Comparison of ENCODE assay signal across 8 mouse cellular contexts in the genomic region with DNA sequence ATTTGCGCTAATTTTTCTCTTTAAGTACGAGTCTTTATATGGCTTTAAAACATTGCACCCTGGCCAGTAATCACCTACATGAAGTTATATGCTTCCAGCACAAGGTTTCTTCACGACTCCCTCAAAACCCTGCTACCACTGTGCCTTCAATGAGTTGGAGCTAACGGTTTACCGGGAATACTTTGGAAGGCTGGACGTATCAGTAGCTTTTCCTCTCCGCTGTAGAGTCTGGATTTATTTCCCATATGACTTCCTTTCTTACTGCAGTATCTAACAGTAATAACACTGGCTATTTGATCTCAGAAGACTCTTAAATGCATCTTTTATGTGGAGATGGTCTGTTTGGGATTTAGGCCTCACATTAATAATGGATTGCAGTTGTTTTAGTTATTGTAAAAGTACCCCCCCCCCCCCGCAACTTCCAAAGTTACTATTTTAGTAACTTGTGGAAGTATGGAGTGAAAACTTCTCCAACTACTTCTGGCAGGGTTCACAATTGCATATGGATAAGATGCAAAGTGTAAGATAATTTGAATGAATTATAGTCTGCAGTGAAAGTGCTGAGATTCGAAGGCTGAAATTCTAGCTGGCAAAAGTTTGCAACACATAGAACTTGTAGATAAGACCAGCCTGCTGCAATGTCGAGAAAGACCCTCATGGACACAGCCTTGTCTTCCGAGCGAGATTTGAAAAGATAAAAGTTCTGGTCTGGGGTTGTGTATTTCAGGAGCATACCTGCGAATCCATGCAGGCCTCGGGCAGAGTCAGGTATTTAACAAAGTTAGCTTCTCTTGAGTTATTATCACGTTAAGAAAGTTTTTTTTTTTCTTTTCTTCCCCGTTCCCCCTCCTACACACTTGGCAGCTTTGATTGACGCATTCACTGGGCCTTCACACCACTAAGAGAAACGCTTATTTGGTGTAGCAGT. TPM values are rescaled to one million over a fixed set of nuclear protein-coding genes. Genes with fewer than 3 reads are reported as not detected.
DNase-seq lines count a peak whose midpoint lies in the region; ATAC-seq lines count a peak whose summit lies in the region.

No protein-coding gene starts in this region.

- H3K27ac ChIP-seq in kidney, embryonic 15.5 days, result peak overlapping the region; percentile 88
- peak overlapping the region; percentile 96 for H3K27ac ChIP-seq in embryonic facial prominence, embryonic 13.5 days
- H3K27ac ChIP-seq in intestine, embryonic 14.5 days (ENCODE audit: low read depth), result peak overlapping the region; percentile 92
- H3K27ac ChIP-seq in neural tube, embryonic 12.5 days, result peak overlapping the region; percentile 84

- H3K27me3 ChIP-seq in kidney, embryonic 15.5 days, result peaks cover 75% of the 10 kb centered on the region
- no peaks in the 10 kb centered on the region for H3K27me3 ChIP-seq in embryonic facial prominence, embryonic 13.5 days
- no peaks in the 10 kb centered on the region for H3K27me3 ChIP-seq in intestine, embryonic 14.5 days (replicated peaks; ENCODE audit: control insufficient read depth, insufficient read depth, low read length)
- 0 out of 2 replicates have a peak, but pooled peaks cover 2% of the 10 kb centered on the region for H3K27me3 ChIP-seq in neural tube, embryonic 12.5 days (replicated peaks)

- H3K4me1 ChIP-seq in kidney, embryonic 15.5 days, result peaks cover 33% of the 10 kb centered on the region
- peaks cover 28% of the 10 kb centered on the region; the same call in 1 of the 2 replicates for H3K4me1 ChIP-seq in embryonic facial prominence, embryonic 13.5 days
- peaks cover 17% of the 10 kb centered on the region for H3K4me1 ChIP-seq in intestine, embryonic 14.5 days (replicated peaks; ENCODE audit: control insufficient read depth, insufficient read depth, low read length)
- H3K4me1 ChIP-seq in neural tube, embryonic 12.5 days, result peaks cover 13% of the 10 kb centered on the region; the same call in 1 of the 2 replicates

- H3K4me2 ChIP-seq in kidney, embryonic 15.5 days, result peak overlapping the region; percentile 88
- H3K4me2 ChIP-seq in embryonic facial prominence, embryonic 13.5 days, result peak overlapping the region; percentile 79
- H3K4me2 ChIP-seq in intestine, embryonic 14.5 days (ENCODE audit: low read length), result peak overlapping the region; percentile 79
- peak overlapping the region; percentile 80 for H3K4me2 ChIP-seq in neural tube, embryonic 12.5 days (replicated peaks)

- peaks cover 17% of the 10 kb centered on the region for H3K36me3 ChIP-seq in kidney, embryonic 15.5 days
- peaks cover 17% of the 10 kb centered on the region for H3K36me3 ChIP-seq in embryonic facial prominence, embryonic 13.5 days
- H3K36me3 ChIP-seq in intestine, embryonic 14.5 days (ENCODE audit: control insufficient read depth, insufficient read depth, low read length), result peaks cover 14% of the 10 kb centered on the region
- peaks cover 16% of the 10 kb centered on the region for H3K36me3 ChIP-seq in neural tube, embryonic 12.5 days

- peak overlapping the region; percentile 87 for H3K9ac ChIP-seq in kidney, embryonic 15.5 days
- H3K9ac ChIP-seq in embryonic facial prominence, embryonic 13.5 days, result peak overlapping the region; percentile 99
- H3K9ac ChIP-seq in intestine, embryonic 14.5 days (ENCODE audit: low read length), result peak overlapping the region; percentile 99
- H3K9ac ChIP-seq in neural tube, embryonic 12.5 days, result peak overlapping the region; percentile 99

- WGBS in kidney, embryonic 15.5 days, result 7% methylated on average over 18 of the region's 18 CpGs
- WGBS in embryonic facial prominence, embryonic 13.5 days, result 13% methylated on average over 18 of the region's 18 CpGs
- WGBS in intestine, embryonic 14.5 days, result 15% methylated on average over 18 of the region's 18 CpGs
- 4% methylated on average over 18 of the region's 18 CpGs for WGBS in neural tube, embryonic 12.5 days

- intact Hi-C loops in gastrocnemius, postnatal 36 days (cut with DNase I), result loop anchor here (2.0 to 10.0 kb wide), 3 partner anchors 28 to 223 kb away; no protein-coding TSS in a partner anchor

- no peak for ATAC-seq in kidney, embryonic 15.5 days (replicated peaks; ENCODE audit: low FRiP score)
- no peak for ATAC-seq in embryonic facial prominence, embryonic 13.5 days (ENCODE audit: insufficient number of reproducible peaks, insufficient read depth, low FRiP score, low TSS enrichment, low read depth)
- no peak for ATAC-seq in intestine, embryonic 14.5 days (replicated peaks; ENCODE audit: low FRiP score, low TSS enrichment, low read depth)
- ATAC-seq in neural tube, embryonic 12.5 days (ENCODE audit: low FRiP score, low read depth), result no peak

- no peak for DNase-seq in kidney, adult 11 months
- peak; percentile 67 for DNase-seq in intestine, embryonic 14.5 days (ENCODE audit: low spot score)
- DNase-seq in adrenal gland, adult 18-20 months (ENCODE audit: low spot score in 2 of 2), result no peak
- DNase-seq in gastrocnemius, postnatal 36 days, result no peak
- DNase-seq in frontal cortex, postnatal 36 days (ENCODE audit: low spot score in 2 of 2), result no peak

- H3K4me3 ChIP-seq in kidney, embryonic 15.5 days (replicated peaks), result peak overlapping the region; percentile 78
- H3K4me3 ChIP-seq in embryonic facial prominence, embryonic 13.5 days, result peak overlapping the region; percentile 82
- H3K4me3 ChIP-seq in intestine, embryonic 14.5 days (ENCODE audit: low read depth, low read length), result peak overlapping the region; percentile 82
- peak overlapping the region; percentile 98 for H3K4me3 ChIP-seq in neural tube, embryonic 12.5 days

- no peaks in the 10 kb centered on the region for H3K9me3 ChIP-seq in kidney, embryonic 15.5 days (replicated peaks)
- no peaks in the 10 kb centered on the region for H3K9me3 ChIP-seq in embryonic facial prominence, embryonic 13.5 days
- no peaks in the 10 kb centered on the region for H3K9me3 ChIP-seq in intestine, embryonic 14.5 days (ENCODE audit: control insufficient read depth, low read length)
- no peaks in the 10 kb centered on the region for H3K9me3 ChIP-seq in neural tube, embryonic 12.5 days

RNA-seq across cellular contexts. Expression of a gene that starts 1.4 kb away (rescaled TPM):
- polyA plus RNA-seq in kidney, embryonic 15.5 days (2015; fragmentation: Nextera tagmentation; extraction: Ambion mirVana), result 0.51 and 0.59 TPM in 2 replicates
- polyA plus RNA-seq in embryonic facial prominence, embryonic 13.5 days (2015; fragmentation: Nextera tagmentation; extraction: Ambion mirVana), result 5.0 and 7.5 TPM in 2 replicates
- polyA plus RNA-seq in intestine, embryonic 14.5 days (2014; fragmentation: Nextera tagmentation; extraction: Ambion mirVana), result 5.2 and 8.0 TPM in 2 replicates
- polyA plus RNA-seq in neural tube, embryonic 12.5 days (2016; fragmentation: Nextera tagmentation; extraction: Ambion mirVana), result 17.3 and 20.4 TPM in 2 replicates
- total RNA-seq in adrenal gland, adult 18-20 months (2021), result under 1 TPM; 0.26 to 0.27 TPM
- total RNA-seq in gastrocnemius, postnatal 36 days (2021), result under 1 TPM in 1 of 2 experiments, not detected in 1; 0.26 TPM

RNA-seq across cellular contexts. Expression of a gene that starts 6.7 kb away (rescaled TPM):
- 26.8 and 29.3 TPM in 2 replicates for polyA plus RNA-seq in kidney, embryonic 15.5 days (2015; fragmentation: Nextera tagmentation; extraction: Ambion mirVana)
- 59.9 and 71.0 TPM in 2 replicates for polyA plus RNA-seq in embryonic facial prominence, embryonic 13.5 days (2015; fragmentation: Nextera tagmentation; extraction: Ambion mirVana)
- 42.1 and 43.8 TPM in 2 replicates for polyA plus RNA-seq in intestine, embryonic 14.5 days (2014; fragmentation: Nextera tagmentation; extraction: Ambion mirVana)
- 42.4 and 47.8 TPM in 2 replicates for polyA plus RNA-seq in neural tube, embryonic 12.5 days (2016; fragmentation: Nextera tagmentation; extraction: Ambion mirVana)
- 100 to 1,000 TPM; 109 to 132 TPM for total RNA-seq in adrenal gland, adult 18-20 months (2021)
- total RNA-seq in gastrocnemius, postnatal 36 days (2021), result 10 to 100 TPM; 56.2 to 61.5 TPM
